Mouse (Mus musculus) brain, embryonic 14.5 days (tissue): ENCODE results near the gene Ndufs2.

Experiments used
- CTCF ChIP-seq: fragments of 200-500 bp; IDR thresholded peaks from 2 replicates; pipeline ENCODE4 v1.5.1; 2012; ENCODE audit warnings: inconsistent platforms, mild to moderate bottlenecking, moderate library complexity, borderline replicate concordance; ENCODE audit not compliant: insufficient read depth, insufficient read length; ENCODE audit errors: extremely low read depth
- POLR2A ChIP-seq: fragments of 200-500 bp; IDR thresholded peaks from 2 replicates; pipeline ENCODE4 v1.6.1; 2012; ENCODE audit warnings: mild to moderate bottlenecking, inconsistent platforms, borderline replicate concordance; ENCODE audit not compliant: poor library complexity, insufficient read depth, insufficient read length, severe bottlenecking; ENCODE audit errors: extremely low read depth

- no peak for TF ChIP-seq CTCF
- no peak for TF ChIP-seq POLR2A
Measured at GRCm38 (mm10) chr1:171257781-171258180, 6.6 kb upstream of the Ndufs2 start.
